Mouse (Mus musculus): Measurements from ENCODE around the gene Arhgap25.
A peak's percentile ranks its signal among the peaks of the same experiment; 100 is the strongest.
"Not testable (repeated sequence)": the region's sequence is repeated elsewhere in the genome, so short reads cannot be mapped to it uniquely, and the experiment has no call there.

Gene Arhgap25

DNA sequence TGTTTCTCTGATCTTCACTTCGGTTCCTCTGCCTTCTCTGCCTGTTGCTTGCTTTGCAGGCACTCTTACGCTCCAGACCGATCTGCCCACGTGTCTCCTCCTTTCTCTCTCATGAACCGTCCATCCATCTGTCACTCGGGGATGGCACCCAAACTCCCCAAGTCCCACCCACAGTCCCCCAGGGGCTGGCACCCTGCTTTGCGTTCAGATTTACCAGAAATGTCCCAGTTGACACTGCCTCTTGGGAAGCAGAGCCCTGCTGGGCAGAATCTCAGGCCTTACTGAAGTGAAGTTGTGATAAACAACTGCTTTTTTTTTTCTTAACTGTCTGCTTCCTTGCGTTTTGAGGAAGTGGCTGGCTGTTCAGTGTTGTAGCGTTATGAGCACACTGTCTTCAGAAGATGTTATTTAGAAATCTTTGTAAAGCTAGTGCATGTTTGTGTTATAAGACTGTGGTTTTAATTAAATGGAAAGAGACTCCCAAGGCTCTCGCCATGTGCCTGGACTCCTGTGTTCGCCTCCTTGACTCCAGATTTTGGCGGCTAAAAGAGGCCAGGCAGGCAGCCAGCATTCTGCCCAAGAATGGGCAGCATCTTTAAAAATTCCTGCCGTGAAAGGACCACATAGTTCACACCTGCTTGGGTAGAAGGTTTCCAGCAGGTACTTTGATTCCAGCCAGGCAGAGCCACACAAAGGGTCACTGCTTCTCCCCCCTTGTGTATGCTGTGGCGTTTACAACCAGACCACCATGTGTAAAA is at the start of gene Arhgap25:
Gene Arhgap25 (minus strand): TSS at position 307 of the 758 bp plus-strand sequence.
- peak in 1 of 2 experiments; percentile 32 for DNase-seq (ENCODE audit: low spot score in 2 of 2)

- no peak for DNase-seq (ENCODE audit: low spot score in 2 of 2)
These were observed 49.4 kb upstream of the Arhgap25 start for GRCm38 (mm10) chr6:87582456-87582855.

- DNase-seq (ENCODE audit: low spot score in 2 of 2) = no peak
These were observed 48.5 kb upstream of the Arhgap25 start for GRCm38 (mm10) chr6:87581581-87581980.

- DNase-seq (ENCODE audit: low spot score in 2 of 2) = no peak
These were observed 48.0 kb upstream of the Arhgap25 start for GRCm38 (mm10) chr6:87581071-87581470.

GRCm38 (mm10) chr6:87578247-87578646 is 45.2 kb upstream of the Arhgap25 start:
- DNase-seq (ENCODE audit: low spot score in 2 of 2) = no peak

DNA sequence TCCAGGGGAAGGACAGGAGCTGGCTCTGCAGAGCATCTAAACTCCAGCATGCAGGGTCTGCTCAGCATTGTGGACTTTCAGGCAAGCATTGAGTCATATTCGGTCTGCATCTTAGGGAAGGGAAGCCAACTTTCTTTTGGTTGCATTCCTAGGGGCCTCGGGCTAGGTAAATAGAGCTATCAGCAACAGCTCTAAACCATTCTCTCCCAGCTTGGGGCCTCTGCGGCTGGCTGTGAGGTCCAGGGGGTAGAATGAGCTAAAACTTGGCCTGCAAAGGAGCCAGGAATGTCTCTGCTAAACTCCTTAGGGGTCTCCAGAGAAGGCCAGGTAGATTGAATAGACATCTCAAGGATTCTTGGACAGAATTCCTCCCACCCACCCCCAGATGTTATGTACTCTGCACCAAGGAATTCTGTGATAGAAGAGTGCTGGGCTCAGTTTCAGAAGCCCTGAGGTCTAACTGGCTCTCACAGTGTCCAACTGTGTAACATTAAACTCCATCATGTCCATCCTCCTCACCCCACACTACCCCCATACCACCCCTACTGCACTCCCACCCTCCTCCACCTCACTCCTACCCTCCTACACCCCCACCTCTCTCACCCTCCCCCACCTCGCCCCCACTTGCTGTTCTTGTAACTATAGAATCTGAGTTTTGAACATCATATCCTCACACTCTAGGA is 43.7 kb upstream of the Arhgap25 start:
- DNase-seq (ENCODE audit: low spot score in 2 of 2) = no peak

- not testable (repeated sequence) for DNase-seq (ENCODE audit: low spot score in 2 of 2)
These were observed 38.8 kb upstream of the Arhgap25 start for GRCm38 (mm10) chr6:87571863-87572262.

DNA sequence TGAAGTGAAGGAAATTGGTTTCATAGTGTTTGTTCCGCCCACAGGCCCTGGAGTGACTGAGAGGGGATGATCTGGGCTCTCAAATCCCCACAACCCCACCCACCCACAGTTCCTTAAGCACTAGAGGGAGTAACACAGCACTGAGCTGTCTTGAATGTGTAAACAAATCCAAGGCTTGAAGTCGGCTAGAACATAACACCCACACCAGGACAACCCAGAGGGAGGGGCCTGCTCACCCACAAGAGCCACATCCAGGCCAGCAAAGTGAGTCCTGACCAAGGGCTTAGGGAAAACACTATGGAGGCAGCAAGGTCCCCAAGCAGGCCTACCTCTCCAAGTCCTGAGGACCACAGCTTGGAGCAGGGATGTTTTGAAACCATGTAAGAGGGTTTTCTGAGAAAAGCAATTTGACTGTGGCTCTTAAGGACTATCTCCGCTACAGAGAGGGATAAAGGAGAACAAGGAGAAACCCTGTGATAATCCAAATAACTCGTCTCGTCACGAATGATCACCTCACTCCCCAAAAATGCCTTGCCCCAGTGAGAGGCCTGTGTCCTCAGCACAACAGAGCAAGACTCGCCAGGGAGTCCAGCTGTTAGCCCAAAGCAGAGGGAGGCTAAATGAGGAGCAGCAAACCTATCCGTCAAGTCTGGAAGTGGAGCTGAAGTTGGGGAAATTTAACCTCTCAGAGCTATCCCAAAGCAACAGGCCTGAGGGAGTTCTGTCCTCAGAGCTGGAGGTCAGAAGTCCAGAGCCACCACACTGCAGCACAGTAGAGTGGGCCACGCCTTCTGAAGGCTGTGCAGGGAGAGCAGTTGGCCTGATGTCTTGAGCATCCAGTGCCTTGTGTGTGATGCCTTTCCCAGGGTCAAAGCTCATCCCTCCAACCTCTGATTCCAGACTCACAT is 34.9 kb upstream of the Arhgap25 start:
- DNase-seq (ENCODE audit: low spot score in 2 of 2) = no peak

- DNase-seq (ENCODE audit: low spot score in 2 of 2) = no peak
These were observed 32.1 kb upstream of the Arhgap25 start for GRCm38 (mm10) chr6:87565166-87565565.

DNA sequence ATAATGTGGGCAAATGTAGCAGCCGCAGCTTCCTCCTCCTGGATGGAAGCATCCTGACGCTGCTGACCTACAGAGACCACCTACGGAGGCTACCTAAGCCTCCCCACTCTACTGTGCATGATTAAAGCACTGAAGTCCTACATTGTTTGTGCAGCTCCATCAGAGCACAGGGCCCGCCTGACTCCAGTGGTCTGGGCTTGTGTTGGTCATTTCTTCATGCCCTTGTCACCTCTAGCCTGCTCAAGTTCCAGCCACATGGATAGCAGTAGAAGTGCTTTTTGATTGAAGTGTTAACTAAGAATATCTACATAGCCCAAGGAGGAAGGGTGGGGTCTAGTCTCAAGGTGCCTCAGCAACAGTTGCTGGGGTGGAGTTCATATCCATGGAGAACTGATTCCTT is 31.3 kb upstream of the Arhgap25 start:
- DNase-seq (ENCODE audit: low spot score in 2 of 2) = no peak

- no peak for DNase-seq (ENCODE audit: low spot score in 2 of 2)
These were observed 20.7 kb upstream of the Arhgap25 start for GRCm38 (mm10) chr6:87553724-87554123.

DNA sequence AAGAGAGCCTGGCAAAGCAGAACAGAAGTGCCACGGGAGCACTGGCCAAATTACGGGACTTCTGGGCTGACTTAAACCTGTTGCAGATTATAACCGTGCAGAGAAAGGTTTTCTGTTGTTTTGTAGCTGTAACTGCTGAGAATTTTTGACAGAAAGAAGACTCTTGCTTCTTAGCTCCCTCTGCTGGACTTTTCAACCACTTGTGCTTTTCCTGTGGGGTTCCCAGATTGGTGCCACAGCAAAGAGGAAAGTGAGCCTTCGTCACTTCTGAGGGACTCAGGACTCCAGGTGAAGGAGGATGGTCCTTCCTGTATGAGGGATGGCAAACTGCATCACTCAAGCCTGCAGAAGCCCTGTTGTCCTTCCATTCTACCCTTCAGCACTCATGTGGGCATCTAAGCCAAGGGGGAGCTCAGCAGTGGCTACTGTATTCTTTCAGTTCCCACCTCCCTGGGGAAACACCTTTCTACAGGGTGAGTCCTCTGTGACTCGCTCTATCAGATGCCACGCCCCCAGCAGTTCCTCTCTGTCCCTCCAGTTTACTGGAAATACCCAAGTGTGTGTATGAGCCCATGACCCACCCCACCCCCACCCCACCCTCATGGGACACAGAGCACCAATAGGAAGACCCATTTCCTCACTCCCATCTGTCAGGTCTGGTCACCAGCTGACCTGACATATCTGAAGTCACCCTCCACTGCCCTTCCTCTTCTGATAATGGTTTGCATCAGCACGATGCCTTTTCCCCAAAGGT is 19.2 kb upstream of the Arhgap25 start:
- peak in 1 of 2 experiments; percentile 27 for DNase-seq (ENCODE audit: low spot score in 2 of 2)

DNA sequence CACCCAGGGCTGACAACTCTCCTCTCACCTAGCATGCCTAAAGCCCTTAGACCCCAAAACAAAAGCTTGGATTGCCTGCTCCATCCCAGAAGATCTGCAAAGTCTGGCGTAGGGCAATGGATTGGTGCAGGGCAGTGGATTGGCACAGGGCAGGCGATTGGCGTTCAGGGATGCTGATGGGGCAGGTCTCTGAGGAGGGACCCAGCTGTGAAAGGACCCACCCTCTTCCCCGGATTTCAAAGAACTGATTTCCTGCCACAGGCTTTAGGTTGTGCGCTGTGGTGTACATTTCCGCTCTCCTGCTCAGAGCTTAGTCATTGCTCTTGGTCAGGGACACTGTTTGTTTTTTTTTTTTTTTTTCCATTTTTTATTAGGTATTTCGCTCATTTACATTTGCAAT is 14.8 kb upstream of the Arhgap25 start:
- DNase-seq (ENCODE audit: low spot score in 2 of 2) = no peak

- no peak for DNase-seq (ENCODE audit: low spot score in 2 of 2)
These were observed 14.4 kb upstream of the Arhgap25 start for GRCm38 (mm10) chr6:87547431-87547830.

DNA sequence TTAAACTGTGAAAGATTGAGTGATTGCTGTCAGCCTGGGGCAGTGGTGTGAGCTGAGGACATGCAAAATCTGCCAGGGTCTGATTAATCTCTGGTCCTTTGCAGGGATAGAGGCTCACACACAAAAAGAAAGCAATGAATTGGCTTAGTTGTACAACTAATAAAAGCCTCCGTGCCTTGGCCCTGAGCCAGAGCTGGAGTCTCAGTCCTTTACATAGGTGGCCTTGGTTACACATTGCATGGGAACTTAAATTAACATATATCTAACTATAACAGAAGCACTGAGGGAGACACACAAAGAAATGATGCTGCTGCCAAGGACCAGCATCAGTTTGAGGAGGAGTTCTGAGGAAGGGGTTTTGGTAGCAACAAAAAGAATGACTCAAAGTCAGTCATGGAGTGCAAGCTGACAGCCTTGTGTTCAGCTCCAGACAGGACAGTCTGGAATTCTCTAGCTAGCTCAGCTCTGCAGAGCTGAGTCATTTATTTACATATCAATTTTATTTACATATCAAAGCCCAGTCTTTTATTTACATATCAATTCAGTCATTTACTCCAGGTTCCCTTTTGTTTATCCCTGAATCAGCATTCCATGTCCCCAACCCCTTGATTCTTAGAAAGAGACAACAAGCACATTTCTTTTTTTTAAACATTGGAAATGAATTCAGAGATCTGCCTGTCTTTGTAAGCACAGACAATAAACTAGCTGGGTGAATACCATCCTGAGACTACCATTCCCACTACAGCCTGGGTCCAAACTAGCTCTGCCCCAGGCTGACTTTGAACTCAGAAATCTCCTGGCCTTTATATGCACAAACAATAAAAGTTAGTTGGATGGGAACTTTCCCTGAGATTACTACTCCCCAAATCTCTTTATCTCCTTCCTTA is 12.5 kb upstream of the Arhgap25 start:
- DNase-seq (ENCODE audit: low spot score in 2 of 2) = no peak

DNA sequence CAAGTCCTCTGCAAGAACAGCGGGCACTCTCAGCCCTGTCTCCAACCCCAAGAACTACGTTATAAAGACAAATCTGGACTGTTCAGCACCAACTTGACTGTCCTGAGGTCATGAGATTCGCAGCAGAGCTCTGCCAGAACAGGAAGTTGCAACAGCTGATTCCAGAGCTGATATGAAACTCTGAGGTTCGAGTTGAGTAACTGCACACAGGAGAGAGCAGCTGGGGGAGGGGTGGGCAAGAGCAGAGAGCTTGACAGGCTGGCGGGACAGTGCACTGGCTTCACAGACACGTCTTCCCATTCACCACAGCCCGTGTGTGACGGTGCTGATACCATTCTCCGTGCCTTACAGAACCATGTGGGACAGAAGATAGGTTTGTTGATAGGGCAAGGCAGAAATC is 9.0 kb upstream of the Arhgap25 start:
- no peak for DNase-seq (ENCODE audit: low spot score in 2 of 2)

GRCm38 (mm10) chr6:87541171-87541571 is 8.1 kb upstream of the Arhgap25 start:
- DNase-seq (ENCODE audit: low spot score in 2 of 2) = no peak

- DNase-seq (ENCODE audit: low spot score in 2 of 2) = no peak
These were observed 5.6 kb upstream of the Arhgap25 start for GRCm38 (mm10) chr6:87538376-87539270.

DNA sequence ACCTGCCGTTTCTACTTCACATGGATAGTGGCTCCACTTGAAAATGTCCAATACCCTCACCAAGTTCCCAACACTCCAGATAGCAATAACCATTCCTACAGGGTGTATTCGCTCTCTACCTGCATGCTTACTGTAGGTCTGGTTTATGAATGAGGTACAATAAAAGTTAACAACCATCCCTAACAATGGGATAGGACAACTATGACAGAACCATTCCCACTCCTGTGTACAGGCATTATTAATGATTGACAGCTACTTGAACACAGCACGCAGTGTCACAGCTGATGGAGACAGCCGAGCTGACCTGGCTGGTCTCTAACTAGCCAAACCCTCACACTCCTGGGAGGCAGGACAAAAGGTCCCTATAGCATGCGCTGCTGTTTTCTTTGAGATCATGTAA is 4.6 kb upstream of the Arhgap25 start:
- no peak for DNase-seq (ENCODE audit: low spot score in 2 of 2)

Measured in right cerebral cortex, adult 2 months (tissue).